9 mouse cellular contexts compared by ENCODE assay signal in the genomic region with DNA sequence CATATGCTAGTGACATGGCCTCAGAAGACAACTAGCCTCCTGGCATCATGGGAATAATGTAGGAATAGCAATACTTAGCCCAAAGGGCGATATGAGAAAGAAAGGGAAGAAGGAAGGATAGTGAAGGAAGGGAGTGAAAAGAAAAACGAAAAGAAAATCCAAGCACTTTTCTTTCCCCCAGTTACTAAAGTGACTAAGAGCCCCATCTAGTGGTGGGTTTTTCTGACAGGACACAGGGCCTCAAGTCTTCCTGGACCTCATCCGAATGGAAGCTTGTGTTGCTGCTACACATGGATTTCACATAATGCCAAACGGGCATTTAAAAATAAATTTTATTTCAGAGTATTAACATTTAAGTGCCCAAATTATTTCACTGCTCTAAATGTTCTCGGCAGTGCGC. TPM values are rescaled to one million over a fixed set of nuclear protein-coding genes. Genes with fewer than 3 reads are reported as not detected.
DNase-seq lines count a peak whose midpoint lies in the region; ATAC-seq and TF ChIP-seq lines count a peak whose summit lies in the region.
"Had no signal": no experiment of that assay in that cellular context is flagged by ENCODE, and none has a peak within 500 bp of the region (broad histone marks: within the 10 kb centered on the region; RNA-seq: fewer than 3 reads in every experiment).

No protein-coding gene starts in this region.

- H3K4me2 ChIP-seq in limb, embryonic 14.5 days (replicated peaks; ENCODE audit: low read depth, low read length, severe bottlenecking): no peak overlapping the region
- H3K4me2 ChIP-seq: heart, embryonic 15.5 days had no signal

- H3K36me3 ChIP-seq in limb, embryonic 14.5 days (ENCODE audit: control insufficient read depth, insufficient read depth, low read length): peaks cover 15% of the 10 kb centered on the region; the same call in 1 of the 2 replicates
- peaks cover 31% of the 10 kb centered on the region for H3K36me3 ChIP-seq in limb, embryonic 10.5 days
- H3K36me3 ChIP-seq: heart, embryonic 15.5 days had no signal

- no peaks in the 10 kb centered on the region for H3K9me3 ChIP-seq in limb, embryonic 14.5 days (ENCODE audit: control insufficient read depth, low read length)
- no peaks in the 10 kb centered on the region for H3K9me3 ChIP-seq in limb, embryonic 10.5 days (replicated peaks)
- H3K9me3 ChIP-seq: heart, embryonic 15.5 days had no signal

- peak; percentile 31 for DNase-seq in cerebellum, adult 9-10 months
- DNase-seq in cerebellum, adult 11-12 months: no peak
- DNase-seq in limb, embryonic 14.5 days (ENCODE audit: low spot score): peak; percentile 73
- DNase-seq in limb, embryonic 10.5 days (ENCODE audit: low spot score): no peak
- peak; percentile 24 for DNase-seq in Muller cell, postnatal 12 days (ENCODE audit: inconsistent ontology term)
- DNase-seq in lung, postnatal 10 days: peak; percentile 61
- no peak for DNase-seq in ovary, postnatal 36 days (ENCODE audit: low spot score)

- ATAC-seq in limb, embryonic 14.5 days (ENCODE audit: low FRiP score, low read depth): no peak
- peak; percentile 66; the same call in 1 of the 2 replicates for ATAC-seq in erythroid progenitor cell, adult 5-6 weeks (replicated peaks; ENCODE audit: low FRiP score, poor library complexity, severe bottlenecking)

- no peak overlapping the region for H3K4me3 ChIP-seq in limb, embryonic 14.5 days (replicated peaks; ENCODE audit: low read length)
- no peak overlapping the region for H3K4me3 ChIP-seq in limb, embryonic 10.5 days
- H3K4me3 ChIP-seq: heart, embryonic 15.5 days had no signal

- no peak overlapping the region for H3K27ac ChIP-seq in limb, embryonic 14.5 days (replicated peaks; ENCODE audit: low read depth, low read length)
- no peak overlapping the region for H3K27ac ChIP-seq in limb, embryonic 10.5 days
- H3K27ac ChIP-seq: heart, embryonic 15.5 days had no signal

- 54% methylated on average over 6 of the region's 6 CpGs for WGBS in limb, embryonic 14.5 days
- 68% methylated on average over 6 of the region's 6 CpGs for WGBS in limb, embryonic 10.5 days

- no peak overlapping the region for H3K9ac ChIP-seq in limb, embryonic 14.5 days (ENCODE audit: low read depth, low read length, severe bottlenecking)
- H3K9ac ChIP-seq: heart, embryonic 15.5 days had no signal

- H3K4me1 ChIP-seq in limb, embryonic 14.5 days (ENCODE audit: control insufficient read depth, insufficient read depth, low read length): no peaks in the 10 kb centered on the region
- H3K4me1 ChIP-seq in limb, embryonic 10.5 days: no peaks in the 10 kb centered on the region
- H3K4me1 ChIP-seq: heart, embryonic 15.5 days had no signal

- TF ChIP-seq POLR2A in limb, embryonic 14.5 days (IDR thresholded peaks at IDR 0.05; ENCODE audit: borderline replicate concordance, extremely low read depth, insufficient read depth, insufficient read length): no peak

- no peaks in the 10 kb centered on the region for H3K27me3 ChIP-seq in limb, embryonic 14.5 days (ENCODE audit: control insufficient read depth, insufficient read depth, low read length)
- H3K27me3 ChIP-seq in limb, embryonic 10.5 days (ENCODE audit: low read depth, poor library complexity, severe bottlenecking): no peaks in the 10 kb centered on the region
- H3K27me3 ChIP-seq: heart, embryonic 15.5 days had no signal

RNA-seq across cellular contexts. Expression of a gene that starts 14.4 kb away (rescaled TPM):
- polyA plus RNA-seq in limb, embryonic 14.5 days (2012; rRNA removed): 11.1 and 12.1 TPM in 2 replicates
- 21.8 and 26.9 TPM in 2 replicates for polyA plus RNA-seq in limb, embryonic 14.5 days (2014; fragmentation: Nextera tagmentation; extraction: Ambion mirVana)
- polyA plus RNA-seq in limb, embryonic 10.5 days (2016; fragmentation: Nextera tagmentation; extraction: Ambion mirVana): 33.0 and 37.4 TPM in 2 replicates
- total RNA-seq in erythroid progenitor cell, adult 5-6 weeks (2015; ENCODE audit: low replicate concordance): 53.0 and 65.4 TPM in 2 replicates
- 47.2 and 50.9 TPM in 2 replicates for total RNA-seq in erythroid progenitor cell, adult 5-6 weeks (2017; ENCODE audit: low replicate concordance)

RNA-seq across cellular contexts. Expression of a gene that starts 14.5 kb away (rescaled TPM):
- 33.7 and 34.9 TPM in 2 replicates for polyA plus RNA-seq in limb, embryonic 14.5 days (2012; rRNA removed)
- 26.6 and 28.1 TPM in 2 replicates for polyA plus RNA-seq in limb, embryonic 14.5 days (2014; fragmentation: Nextera tagmentation; extraction: Ambion mirVana)
- polyA plus RNA-seq in limb, embryonic 10.5 days (2016; fragmentation: Nextera tagmentation; extraction: Ambion mirVana): 33.3 and 41.7 TPM in 2 replicates
- total RNA-seq in erythroid progenitor cell, adult 5-6 weeks (2015; ENCODE audit: low replicate concordance): 78.8 and 83.3 TPM in 2 replicates
- total RNA-seq in erythroid progenitor cell, adult 5-6 weeks (2017; ENCODE audit: low replicate concordance): 48.9 and 82.8 TPM in 2 replicates

Comparison
In these comparisons a context has a peak if more than half of its experiments do, and no peak if none do; other contexts are left out.
1. DNase-seq: peak in cerebellum, adult 9-10 months (single experiment), limb, embryonic 14.5 days (single experiment), Muller cell, postnatal 12 days (single experiment) and lung, postnatal 10 days (single experiment); none in cerebellum, adult 11-12 months (single experiment), limb, embryonic 10.5 days (single experiment) and ovary, postnatal 36 days (single experiment).